Mouse (Mus musculus) hindbrain, postnatal 0 days (tissue): ENCODE data around the gene Thsd7b. TPM values are rescaled to one million over a fixed set of nuclear protein-coding genes. Genes with fewer than 3 reads are reported as not detected.
"Not testable (repeated sequence)": the region's sequence is repeated elsewhere in the genome, so short reads cannot be mapped to it uniquely, and the experiment has no call there.

Experiments used
- ATAC-seq: fragments of 200-750 bp; cut with Nextera tagmentation; 2 replicates; pipeline ENCODE4 v1.8.0; 2017; ENCODE audit warnings: mild to moderate bottlenecking, moderate TSS enrichment, moderate library complexity
- DNase-seq: peaks from one replicate; pipeline ENCODE4 v3.0.0-alpha.2; 2015; ENCODE audit warnings: low spot score
- H3K27ac ChIP-seq: fragments of 300-500 bp; sonication (generic); 2 replicates; pipeline ENCODE4 v1.5.1; 2014; ENCODE audit warnings: mild to moderate bottlenecking
- H3K27me3 ChIP-seq: fragments of 300-500 bp; sonication (generic); 2 replicates; pipeline ENCODE4 v1.6.1; 2014; ENCODE audit warnings: low read length, mixed read lengths; ENCODE audit not compliant: insufficient read depth
- H3K36me3 ChIP-seq: fragments of 300-500 bp; sonication (generic); 2 replicates; pipeline ENCODE4 v1.6.1; 2014; ENCODE audit warnings: low read length, mixed read lengths; ENCODE audit not compliant: insufficient read depth
- H3K4me1 ChIP-seq: fragments of 300-500 bp; sonication (generic); 2 replicates; pipeline ENCODE4 v1.6.1; 2014; ENCODE audit warnings: antibody characterized with exemption, low read length, mixed read lengths; ENCODE audit not compliant: insufficient read depth
- H3K4me2 ChIP-seq: fragments of 300-500 bp; sonication (generic); 2 replicates; pipeline ENCODE4 v1.6.1; 2014; ENCODE audit warnings: low read depth, mild to moderate bottlenecking, low read length, moderate library complexity, mixed read lengths
- H3K4me3 ChIP-seq: fragments of 300-500 bp; sonication (generic); 2 replicates; pipeline ENCODE4 v1.5.1; 2014; ENCODE audit warnings: low read length
- H3K9ac ChIP-seq: fragments of 300-500 bp; sonication (generic); replicated peaks from 2 replicates; pipeline ENCODE4 v1.6.1; 2014; ENCODE audit warnings: mild to moderate bottlenecking, low read length, moderate library complexity, mixed read lengths
- H3K9me3 ChIP-seq: fragments of 300-500 bp; sonication (generic); 2 replicates; pipeline ENCODE4 v1.6.1; 2016; ENCODE audit warnings: low read length, mixed read lengths
- CTCF ChIP-seq: IDR thresholded peaks from 2 replicates; pipeline ENCODE4 v1.5.1; 2016; ENCODE audit warnings: antibody characterized with exemption, control low read depth, low read depth
- WGBS: fragments of 180-500 bp; shearing (Covaris S2); extraction: QIAGEN DNeasy Blood & Tissue Kit; methylation state at CpG from one replicate; pipeline ENCODE4 v1.1.7; 2014; 5-methylcytosine and 5-hydroxymethylcytosine counted together
- polyA plus RNA-seq: library from polyadenylated mRNA; unstranded; fragments of >200 nt; fragmentation: Nextera tagmentation; extraction: Ambion mirVana; gene quantifications from 2 replicates; pipeline ENCODE4 v1.2.1, GENCODE M21; 2015
- total RNA-seq: library from RNA; depleted of rRNA; stranded (reverse); fragments of >200 nt; gene quantifications from 2 replicates; pipeline ENCODE4 v1.2.3, GENCODE M21; 2014

The Thsd7b gene
- total and polyA plus RNA-seq, 2 experiments from 2014 or later, result 9.5 to 19.7 TPM

DNA sequence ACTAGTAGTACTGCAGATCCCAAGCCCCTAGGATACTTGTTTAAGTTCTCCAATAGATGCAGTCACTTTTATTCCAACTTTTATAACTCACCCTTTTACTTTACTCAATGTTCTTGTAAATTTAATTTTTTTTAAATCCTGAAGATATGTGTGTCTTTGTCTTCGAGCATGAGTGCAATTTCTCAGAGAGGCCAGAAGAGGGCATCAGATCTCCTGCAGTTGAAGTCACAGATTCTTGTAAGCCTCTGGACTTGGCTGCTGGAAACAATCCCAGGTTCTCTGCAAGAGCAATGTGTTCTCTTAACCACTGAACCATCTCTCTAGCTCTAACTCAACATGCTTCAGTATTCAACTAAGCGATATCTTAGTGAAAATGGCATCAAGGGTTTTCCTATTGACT is 894.2 kb downstream of the Thsd7b start:
- DNase-seq, result peak; percentile 43

DNA sequence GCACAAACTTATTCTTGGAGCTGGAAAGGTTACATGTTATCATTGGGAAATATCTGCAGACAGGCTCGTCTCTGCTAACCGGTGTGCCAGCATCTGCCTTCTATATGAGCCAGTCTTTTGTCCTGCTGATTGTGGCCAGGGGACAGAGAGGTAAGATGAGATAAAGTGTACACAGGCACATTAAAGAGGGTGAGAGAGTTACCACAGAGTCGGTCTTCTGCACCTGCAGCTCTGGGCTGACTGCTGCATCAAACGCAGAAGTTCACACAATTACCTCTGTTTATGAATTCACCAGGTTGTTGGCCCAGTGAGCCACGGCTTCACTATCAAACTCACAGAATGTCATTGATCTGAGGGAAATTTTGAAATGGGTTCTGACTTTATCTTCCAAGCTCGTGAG is 896.8 kb downstream of the Thsd7b start:
- ATAC-seq, result no peak
- 45% methylated on average over 6 of the region's 6 CpGs for WGBS
- Histone ChIP-seq H3K9me3 (no peaks in the 10 kb centered on the region), H3K4me1 (no peaks in the 10 kb centered on the region), H3K36me3 (no peaks in the 10 kb centered on the region), H3K27ac (no peak overlapping the region), H3K4me2 (no peak overlapping the region), H3K9ac (no peak overlapping the region), H3K4me3 (no peak overlapping the region), H3K27me3 (no peaks in the 10 kb centered on the region)
- TF ChIP-seq CTCF, result no peak
- DNase-seq, result no peak

More for the DNA sequence above, 894.2 kb downstream of the Thsd7b start:
- WGBS, result 55% methylated on average over 2 of the region's 2 CpGs
- TF ChIP-seq CTCF, result peak; percentile 51
- Histone ChIP-seq H3K4me3 (no peak overlapping the region), H3K9ac (no peak overlapping the region), H3K9me3 (no peaks in the 10 kb centered on the region), H3K36me3 (no peaks in the 10 kb centered on the region), H3K27ac (no peak overlapping the region), H3K4me1 (no peaks in the 10 kb centered on the region), H3K27me3 (no peaks in the 10 kb centered on the region), H3K4me2 (no peak overlapping the region)
- ATAC-seq, result no peak

DNA sequence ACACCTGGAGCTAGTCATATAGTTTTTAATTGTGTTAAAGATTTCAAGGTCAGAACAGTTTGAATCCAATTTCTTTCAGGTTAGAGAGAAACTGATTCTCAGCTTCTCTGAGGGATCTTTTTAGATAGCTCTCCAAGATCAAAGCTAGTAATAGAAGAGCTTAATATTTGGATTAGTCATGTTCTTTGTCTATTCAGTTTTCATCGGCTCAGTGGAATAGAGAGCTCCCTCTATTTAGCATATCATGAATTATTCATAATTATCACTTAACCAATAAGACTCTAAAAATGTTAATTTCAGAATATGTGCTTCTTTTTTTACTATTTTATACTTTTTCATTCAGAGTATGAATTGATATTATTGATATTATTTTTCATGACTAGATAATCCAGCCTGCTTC is 897.2 kb downstream of the Thsd7b start:
- no peaks in the 10 kb centered on the region for H3K4me1 ChIP-seq
- no peak overlapping the region for H3K4me2 ChIP-seq
- no peaks in the 10 kb centered on the region for H3K9me3 ChIP-seq
- no peak for ATAC-seq
- no peak for DNase-seq
- no peaks in the 10 kb centered on the region for H3K36me3 ChIP-seq
- H3K4me3 ChIP-seq, result no peak overlapping the region
- no peak for TF ChIP-seq CTCF
- no peak overlapping the region for H3K27ac ChIP-seq
- WGBS, result 12% methylated on average over 1 of the region's 1 CpGs
- no peak overlapping the region for H3K9ac ChIP-seq
- no peaks in the 10 kb centered on the region for H3K27me3 ChIP-seq

DNA sequence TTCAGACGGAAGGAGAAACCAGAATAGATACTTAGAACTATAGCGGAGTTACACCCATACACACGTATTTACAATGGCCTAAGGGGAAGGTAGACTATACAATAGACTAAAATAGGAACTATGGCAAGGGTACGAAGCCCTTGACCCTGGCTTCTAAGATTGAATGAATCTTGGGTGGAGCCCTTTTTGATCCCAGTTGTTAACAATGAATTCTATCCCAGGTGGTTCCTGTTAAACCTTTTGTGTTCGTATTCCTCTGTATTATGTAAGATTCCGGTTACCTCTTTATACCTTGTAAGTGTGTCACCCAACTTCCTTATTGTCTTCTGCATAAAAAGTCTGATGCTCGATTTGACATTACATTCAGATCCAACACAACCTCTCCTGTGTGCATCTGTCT is 913.7 kb downstream of the Thsd7b start:
- H3K27me3 ChIP-seq, H3K36me3 ChIP-seq, H3K4me2 ChIP-seq, H3K27ac ChIP-seq, H3K4me3 ChIP-seq, H3K9ac ChIP-seq, ATAC-seq, H3K4me1 ChIP-seq, DNase-seq, H3K9me3 ChIP-seq: not testable (repeated sequence)
- WGBS, result 85% methylated on average over 7 of the region's 7 CpGs

DNA sequence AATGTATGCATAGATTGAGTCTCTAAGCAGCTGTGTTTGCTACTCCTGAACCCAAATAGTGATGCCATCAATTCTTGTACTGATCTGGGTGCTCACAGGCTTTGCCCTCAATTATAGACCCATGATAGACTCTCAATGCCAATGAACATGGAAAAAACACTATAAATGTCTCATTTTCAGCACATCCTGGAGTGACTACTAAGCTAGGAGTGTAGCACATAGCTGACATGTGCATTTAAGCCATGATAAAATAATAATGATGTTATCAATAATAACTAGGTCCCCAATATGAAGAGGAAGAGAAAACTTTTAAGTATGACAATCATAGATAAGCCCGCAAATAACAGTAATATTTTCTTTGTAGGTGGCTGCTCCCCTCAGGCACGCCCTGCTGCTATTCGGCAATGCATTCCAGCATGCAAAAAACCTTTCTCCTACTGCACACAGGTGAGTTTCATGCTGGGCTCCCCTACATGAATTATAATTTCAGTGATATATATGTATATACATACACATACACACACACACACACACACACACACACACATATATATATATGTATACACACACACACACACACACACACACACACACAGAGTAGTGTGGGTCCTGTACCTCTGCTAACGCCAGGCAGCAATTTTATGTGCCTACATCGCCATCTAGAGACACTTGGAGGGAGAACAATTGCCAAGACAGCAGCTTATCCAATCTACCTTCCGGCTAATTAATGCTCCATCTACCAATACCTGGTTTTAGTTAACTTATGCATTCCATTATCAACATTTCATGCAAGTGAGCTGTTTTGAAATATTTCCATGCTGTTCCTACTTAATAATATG is 919.3 kb downstream of the Thsd7b start:
- 46% methylated on average over 6 of the region's 6 CpGs for WGBS
- H3K36me3 ChIP-seq, result no peaks in the 10 kb centered on the region

DNA sequence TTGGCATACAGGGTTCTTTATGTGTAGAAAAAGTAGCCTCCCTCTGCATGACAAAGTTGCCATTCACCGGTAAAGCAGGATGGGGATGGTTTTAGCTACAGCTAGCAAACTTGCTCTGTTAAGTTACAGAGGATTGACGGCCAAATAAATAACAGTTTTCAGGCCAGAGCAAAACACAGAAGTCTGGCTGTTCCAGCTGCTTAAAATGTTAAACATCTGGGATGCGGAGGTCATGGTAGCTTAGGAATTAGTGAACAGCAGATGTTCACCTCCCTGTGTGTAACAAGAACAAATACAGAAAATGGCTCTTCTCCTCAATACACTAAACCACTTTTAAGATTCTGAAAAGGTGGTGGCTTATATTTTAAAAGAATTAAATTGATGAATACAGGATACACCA is 944.3 kb downstream of the Thsd7b start:
- Histone ChIP-seq H3K36me3 (no peaks in the 10 kb centered on the region), H3K27ac (no peak overlapping the region), H3K4me3 (no peak overlapping the region), H3K9ac (no peak overlapping the region), H3K4me1 (no peaks in the 10 kb centered on the region), H3K9me3 (no peaks in the 10 kb centered on the region), H3K27me3 (no peaks in the 10 kb centered on the region), H3K4me2 (no peak overlapping the region)
- ATAC-seq, result no peak
- TF ChIP-seq CTCF, result no peak
- DNase-seq, result no peak
- 75% methylated on average over 3 of the region's 3 CpGs for WGBS

More for the DNA sequence above, 919.3 kb downstream of the Thsd7b start:
- H3K27ac ChIP-seq, result no peak overlapping the region
- DNase-seq (peak; percentile 87), ATAC-seq (peak; percentile 79)
- H3K4me1 ChIP-seq, result no peaks in the 10 kb centered on the region
- H3K27me3 ChIP-seq, result no peaks in the 10 kb centered on the region
- H3K4me3 ChIP-seq, result no peak overlapping the region
- H3K9me3 ChIP-seq, result no peaks in the 10 kb centered on the region
- TF ChIP-seq CTCF, result peak; percentile 85
- no peak overlapping the region for H3K4me2 ChIP-seq
- H3K9ac ChIP-seq, result no peak overlapping the region

DNA sequence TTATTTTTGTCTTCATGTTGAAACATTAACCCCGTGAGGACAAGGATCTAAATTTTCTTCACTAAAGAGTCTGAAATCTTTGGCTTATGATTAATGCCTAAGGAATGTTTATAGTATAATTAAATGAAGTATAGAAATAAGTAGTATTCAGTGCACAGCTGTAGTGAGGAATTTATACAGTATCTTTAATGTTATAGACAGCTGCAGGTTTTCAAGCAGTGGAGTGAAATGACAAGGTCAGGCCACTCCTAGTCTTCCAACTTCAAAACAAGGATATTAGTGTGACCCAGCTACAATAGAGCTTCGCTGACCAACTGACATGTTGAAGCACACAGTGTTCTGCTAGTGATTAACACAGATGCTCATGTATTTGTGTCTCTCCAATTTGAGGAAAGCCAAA is 949.8 kb downstream of the Thsd7b start:
- WGBS, result 89% methylated on average over 2 of the region's 2 CpGs
- H3K27me3 ChIP-seq, result no peaks in the 10 kb centered on the region

More for the DNA sequence above, 949.8 kb downstream of the Thsd7b start:
- DNase-seq (no peak), ATAC-seq (no peak)
- no peak for TF ChIP-seq CTCF
- H3K9ac ChIP-seq, result no peak overlapping the region
- H3K4me2 ChIP-seq, result no peak overlapping the region
- no peak overlapping the region for H3K4me3 ChIP-seq
- no peak overlapping the region for H3K27ac ChIP-seq
- no peaks in the 10 kb centered on the region for H3K9me3 ChIP-seq
- no peaks in the 10 kb centered on the region for H3K4me1 ChIP-seq
- H3K36me3 ChIP-seq, result no peaks in the 10 kb centered on the region
